Mouse (Mus musculus) liver, adult 2 months (tissue): ENCODE results near the gene Sf3b4.

Experiments used
- CTCF ChIP-seq: fragments of 200-500 bp; IDR thresholded peaks from 2 replicates; pipeline ENCODE4 v1.5.1; 2011; ENCODE audit warnings: low read depth, low read length, control low read depth
- POLR2A ChIP-seq: fragments of 200-500 bp; IDR thresholded peaks from 2 replicates; pipeline ENCODE4 v1.6.1; 2011; ENCODE audit warnings: low read length, control low read depth; ENCODE audit not compliant: insufficient read depth; ENCODE audit errors: extremely low read depth

- no peak for TF ChIP-seq POLR2A
- TF ChIP-seq CTCF: no peak
These were observed 3.5 kb upstream of the Sf3b4 start for GRCm38 (mm10) chr3:96168466-96169158.
